Mouse (Mus musculus): Measurements from ENCODE around the gene Ranbp1. TPM values are rescaled to one million over a fixed set of nuclear protein-coding genes. Genes with fewer than 3 reads are reported as not detected.
"Not testable (repeated sequence)": the region's sequence is repeated elsewhere in the genome, so short reads cannot be mapped to it uniquely, and the experiment has no call there.

The Ranbp1 gene
- 536 and 556 TPM in 2 replicates for polyA plus RNA-seq (2015; fragmentation: Nextera tagmentation; extraction: Ambion mirVana)

DNA sequence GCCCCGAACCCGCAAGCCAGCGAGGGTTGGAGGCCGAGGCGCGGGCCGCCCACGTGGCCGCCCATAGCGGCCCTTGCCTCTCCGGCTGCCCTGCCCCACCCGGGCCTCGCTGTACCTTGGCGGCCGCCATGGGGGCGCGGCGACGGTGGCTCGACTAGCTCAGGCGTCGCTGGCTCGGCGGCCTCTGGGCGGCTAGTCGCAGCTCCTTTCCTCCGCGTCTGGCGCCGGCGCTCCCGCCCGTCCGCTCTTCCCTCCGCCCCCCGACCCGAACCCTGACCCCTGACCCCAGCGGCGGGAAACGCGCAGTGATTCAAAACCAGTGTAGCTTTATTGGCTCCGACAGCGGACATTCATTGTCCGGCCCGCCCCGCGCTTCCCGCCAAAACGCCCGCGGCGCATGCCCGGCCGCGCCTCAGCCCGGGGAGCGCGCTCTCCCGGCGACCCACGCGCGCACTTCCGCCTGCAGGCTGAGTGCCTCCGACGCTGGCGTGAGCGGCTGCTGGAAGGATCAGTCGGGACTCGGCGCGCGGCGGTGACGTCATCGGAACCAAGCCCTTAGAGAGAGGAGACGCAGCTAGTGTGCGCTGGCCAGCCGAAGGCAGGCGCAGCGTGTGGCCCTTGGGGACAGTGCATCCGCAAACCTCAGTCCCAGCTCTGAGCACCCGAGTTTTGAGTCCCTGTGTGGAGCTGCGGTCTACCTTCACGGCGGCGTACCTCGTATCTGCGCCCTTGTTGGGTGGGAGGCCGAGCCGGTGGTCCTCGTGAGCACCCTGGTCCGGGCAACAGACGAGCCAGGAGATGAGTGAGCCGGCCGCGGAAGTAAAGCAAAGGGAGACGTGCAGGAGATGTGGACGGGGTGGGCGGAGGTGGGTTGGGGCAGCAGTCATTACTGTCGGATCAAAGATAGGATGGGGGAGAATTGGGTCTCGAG lies at the start of gene Ranbp1, which contains the start of gene Trmt2a:
Ranbp1 (minus strand) TSS at position 300 of the 931 bp plus-strand sequence.
Trmt2a (plus strand) TSS at position 247 of the 931 bp plus-strand sequence.
- WGBS, result under 1% methylated on average over 101 of the region's 102 CpGs
- Histone ChIP-seq H3K4me2 (peak within 1 kb of the TSS; percentile 88), H3K4me3 (replicated peaks) (peak within 1 kb of the TSS; percentile 93), H3K9ac (peak within 1 kb of the TSS; percentile 88), H3K4me1 (peaks cover 33% of the 10 kb centered on the region), H3K27ac (peak within 1 kb of the TSS; percentile 96), H3K9me3 (no peaks in the 10 kb centered on the region), H3K36me3 (peaks cover 51% of the 10 kb centered on the region), H3K27me3 (replicated peaks) (no peaks in the 10 kb centered on the region)
- ATAC-seq (ENCODE audit: insufficient read depth, low FRiP score, low read depth), result peak; percentile 96

DNA sequence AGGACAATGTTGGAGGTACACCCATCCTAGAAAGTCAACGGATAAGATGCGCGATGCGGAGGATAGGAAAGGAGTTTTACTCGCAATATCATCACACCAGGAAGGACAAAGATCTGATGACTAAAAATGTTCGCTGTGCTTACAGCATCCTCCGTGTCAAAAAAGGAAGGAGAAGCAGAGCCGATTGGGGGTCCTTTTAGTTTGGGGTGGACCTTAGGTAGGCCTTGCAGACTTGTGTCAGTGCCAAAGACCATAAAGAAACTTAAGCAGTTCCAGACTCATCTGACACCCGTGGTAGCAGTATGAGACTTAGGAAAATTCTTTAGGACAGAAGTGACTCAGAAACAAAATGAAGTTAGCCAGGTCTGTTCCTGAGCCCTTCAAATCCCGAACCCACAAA lies 41.1 kb upstream of the Ranbp1 start:
- WGBS, result 2% methylated on average over 10 of the region's 10 CpGs
- peaks cover 13% of the 10 kb centered on the region for H3K36me3 ChIP-seq
- H3K4me1 ChIP-seq, result peaks cover 18% of the 10 kb centered on the region
- peak overlapping the region; percentile 94 for H3K4me3 ChIP-seq (replicated peaks)
- H3K4me2 ChIP-seq, result peak overlapping the region; percentile 49
- ATAC-seq (ENCODE audit: insufficient read depth, low FRiP score, low read depth); H3K9me3 ChIP-seq; H3K9ac ChIP-seq; H3K27me3 ChIP-seq (replicated peaks): not testable (repeated sequence)
- peak overlapping the region; percentile 61 for H3K27ac ChIP-seq

GRCm38 (mm10) chr16:18289067-18289588 lies 40.6 kb upstream of the Ranbp1 start, which contains the start of gene Dgcr8:
Dgcr8 (minus strand) TSS chr16:18289246.
- no peaks in the 10 kb centered on the region for H3K9me3 ChIP-seq
- H3K4me1 ChIP-seq, result peaks cover 18% of the 10 kb centered on the region
- H3K36me3 ChIP-seq, result peaks cover 17% of the 10 kb centered on the region
- peak within 1 kb of the TSS; percentile 97 for H3K9ac ChIP-seq
- H3K27me3 ChIP-seq (replicated peaks), result no peaks in the 10 kb centered on the region
- peak within 1 kb of the TSS; percentile 92 for H3K27ac ChIP-seq
- WGBS, result under 1% methylated on average over 56 of the region's 71 CpGs
- H3K4me2 ChIP-seq, result peak within 1 kb of the TSS; percentile 77
- ATAC-seq (ENCODE audit: insufficient read depth, low FRiP score, low read depth), result peak; percentile 99
- H3K4me3 ChIP-seq (replicated peaks), result peak within 1 kb of the TSS; percentile 94

DNA sequence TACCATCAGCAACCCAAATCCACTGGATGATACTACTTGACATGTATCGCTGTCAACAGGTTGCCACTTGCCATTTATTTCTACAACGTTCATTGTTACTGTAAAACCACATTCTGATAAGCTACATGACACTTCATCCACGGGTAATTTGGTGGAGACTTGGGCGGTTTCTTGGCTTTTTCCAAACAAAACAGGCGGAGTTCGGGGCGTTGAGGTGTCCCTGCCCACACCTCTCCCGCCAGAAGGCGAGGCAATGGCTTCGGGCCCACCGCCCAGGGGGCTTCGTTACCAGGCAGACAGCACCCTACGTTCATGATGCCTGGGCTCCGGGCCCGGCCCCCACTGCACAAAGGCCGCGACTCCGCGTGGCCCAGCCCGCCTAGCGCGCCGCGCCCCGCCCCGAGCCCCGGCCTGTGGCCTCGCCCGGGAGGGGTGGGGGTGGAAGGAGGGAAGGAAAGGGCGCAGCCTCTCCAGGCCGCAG lies 40.1 kb upstream of the Ranbp1 start:
- H3K4me1 ChIP-seq, result peaks cover 18% of the 10 kb centered on the region
- peak overlapping the region; percentile 92 for H3K27ac ChIP-seq
- ATAC-seq (ENCODE audit: insufficient read depth, low FRiP score, low read depth), result peak; percentile 92
- H3K4me2 ChIP-seq, result peak overlapping the region; percentile 77
- H3K36me3 ChIP-seq, result peaks cover 22% of the 10 kb centered on the region
- no peaks in the 10 kb centered on the region for H3K9me3 ChIP-seq
- H3K4me3 ChIP-seq (replicated peaks), result peak overlapping the region; percentile 94
- peak overlapping the region; percentile 97 for H3K9ac ChIP-seq
- WGBS, result under 1% methylated on average over 29 of the region's 31 CpGs
- H3K27me3 ChIP-seq (replicated peaks), result no peaks in the 10 kb centered on the region

- WGBS, result 0% methylated on average over 4 of the region's 4 CpGs
- H3K27ac ChIP-seq, result peak overlapping the region; percentile 92; the same call in 1 of the 2 replicates
Observed at GRCm38 (mm10) chr16:18288166-18288565, 39.6 kb upstream of the Ranbp1 start.

DNA sequence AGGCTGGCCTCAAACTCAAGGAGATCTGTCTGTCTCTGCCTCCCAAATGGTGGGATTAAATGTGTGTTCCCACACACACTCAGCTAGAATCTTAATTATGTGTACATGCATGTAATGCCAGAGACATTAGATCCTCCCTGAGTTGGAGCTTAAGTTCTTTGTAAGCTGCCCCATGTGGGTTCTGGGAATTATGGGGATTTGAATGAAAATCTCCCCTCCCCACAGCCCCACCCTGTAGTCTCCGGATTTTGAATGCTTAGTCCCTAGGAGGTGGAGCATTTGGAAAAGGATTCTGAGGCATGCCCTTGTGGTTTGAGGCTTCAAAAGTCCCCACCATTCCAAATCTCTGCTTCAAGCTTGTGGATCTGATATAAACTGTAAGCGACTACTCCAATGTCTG lies 26.6 kb upstream of the Ranbp1 start:
- Histone ChIP-seq H3K4me3 (replicated peaks) (no peak overlapping the region), H3K9ac (no peak overlapping the region), H3K27me3 (replicated peaks) (no peaks in the 10 kb centered on the region), H3K9me3 (no peaks in the 10 kb centered on the region), H3K4me1 (no peaks in the 10 kb centered on the region), H3K4me2 (no peak overlapping the region), H3K36me3 (peaks cover 74% of the 10 kb centered on the region), H3K27ac (no peak overlapping the region)
- 82% methylated on average over 2 of the region's 2 CpGs for WGBS
- no peak for ATAC-seq (ENCODE audit: insufficient read depth, low FRiP score, low read depth)

More at GRCm38 (mm10) chr16:18288166-18288565, 39.6 kb upstream of the Ranbp1 start:
- Histone ChIP-seq H3K36me3 (peaks cover 26% of the 10 kb centered on the region), H3K4me2 (peak overlapping the region; percentile 77), H3K4me1 (peaks cover 18% of the 10 kb centered on the region), H3K4me3 (replicated peaks) (peak overlapping the region; percentile 94), H3K9ac (peak overlapping the region; percentile 97), H3K27me3 (replicated peaks) (no peaks in the 10 kb centered on the region), H3K9me3 (no peaks in the 10 kb centered on the region)
- ATAC-seq (ENCODE audit: insufficient read depth, low FRiP score, low read depth), result no peak

DNA sequence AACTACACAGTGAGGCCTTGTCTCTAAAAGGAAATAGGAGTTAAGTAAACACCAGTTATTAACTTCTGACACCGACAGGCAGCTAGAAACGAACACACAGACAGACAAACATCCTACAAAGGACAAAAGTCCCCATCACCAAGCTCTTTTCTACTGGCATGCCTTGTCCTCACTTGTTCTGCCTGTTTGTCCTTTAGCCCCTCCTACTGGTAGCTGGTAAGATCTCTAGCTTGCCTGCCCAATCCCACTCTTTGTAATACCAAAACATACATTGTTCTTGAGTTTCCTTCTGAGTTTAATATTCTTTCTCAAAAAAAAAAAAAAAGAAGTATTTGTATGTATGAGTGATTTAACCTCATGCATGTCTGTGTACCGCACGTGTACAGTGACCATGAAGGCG lies 19.6 kb upstream of the Ranbp1 start:
- 81% methylated on average over 5 of the region's 5 CpGs for WGBS
- H3K4me1 ChIP-seq, result no peaks in the 10 kb centered on the region

DNA sequence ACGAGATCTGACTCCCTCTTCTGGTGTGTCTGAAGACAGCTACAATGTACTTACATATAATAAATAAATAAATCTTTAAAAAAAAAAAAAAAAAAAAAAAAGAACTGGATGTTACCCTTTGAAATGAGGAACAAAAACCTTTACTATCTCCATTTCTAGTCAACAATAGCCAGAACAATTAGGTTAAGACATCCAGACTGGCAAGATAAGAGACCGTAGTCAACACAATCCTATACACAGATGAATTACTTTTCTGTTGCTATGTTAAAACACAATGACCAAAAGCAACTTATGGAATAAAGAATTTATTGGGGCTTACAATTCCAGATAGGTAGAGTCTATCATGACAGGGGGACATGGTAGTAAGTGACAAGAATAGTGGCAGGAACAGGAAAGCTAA lies 16.5 kb upstream of the Ranbp1 start:
- Histone ChIP-seq H3K36me3 (peaks cover 43% of the 10 kb centered on the region), H3K4me3 (replicated peaks) (no peak overlapping the region), H3K9me3 (no peaks in the 10 kb centered on the region), H3K27ac (no peak overlapping the region), H3K27me3 (replicated peaks) (no peaks in the 10 kb centered on the region), H3K4me1 (no peaks in the 10 kb centered on the region), H3K4me2 (no peak overlapping the region), H3K9ac (no peak overlapping the region)
- no peak for ATAC-seq (ENCODE audit: insufficient read depth, low FRiP score, low read depth)
- WGBS, result 72% methylated on average over 2 of the region's 2 CpGs

More for the DNA sequence above, 19.6 kb upstream of the Ranbp1 start:
- no peak for ATAC-seq (ENCODE audit: insufficient read depth, low FRiP score, low read depth)
- no peaks in the 10 kb centered on the region for H3K27me3 ChIP-seq (replicated peaks)
- no peaks in the 10 kb centered on the region for H3K9me3 ChIP-seq
- H3K36me3 ChIP-seq, result peaks cover 48% of the 10 kb centered on the region
- no peak overlapping the region for H3K9ac ChIP-seq
- no peak overlapping the region for H3K4me2 ChIP-seq
- no peak overlapping the region for H3K27ac ChIP-seq
- no peak overlapping the region for H3K4me3 ChIP-seq (replicated peaks)

- Histone ChIP-seq H3K9me3 (no peaks in the 10 kb centered on the region), H3K9ac (no peak within 1 kb of the TSS), H3K36me3 (peaks cover 64% of the 10 kb centered on the region), H3K4me3 (replicated peaks) (no peak within 1 kb of the TSS), H3K4me2 (no peak within 1 kb of the TSS), H3K27me3 (replicated peaks) (no peaks in the 10 kb centered on the region), H3K4me1 (no peaks in the 10 kb centered on the region), H3K27ac (no peak within 1 kb of the TSS)
- no peak for ATAC-seq (ENCODE audit: insufficient read depth, low FRiP score, low read depth)
- 95% methylated on average over 2 of the region's 2 CpGs for WGBS
Observed at GRCm38 (mm10) chr16:18258221-18258620, 9.7 kb upstream of the Ranbp1 start, which contains the start of gene Gm49776. Gm49776 (minus strand) TSS chr16:18258321.

DNA sequence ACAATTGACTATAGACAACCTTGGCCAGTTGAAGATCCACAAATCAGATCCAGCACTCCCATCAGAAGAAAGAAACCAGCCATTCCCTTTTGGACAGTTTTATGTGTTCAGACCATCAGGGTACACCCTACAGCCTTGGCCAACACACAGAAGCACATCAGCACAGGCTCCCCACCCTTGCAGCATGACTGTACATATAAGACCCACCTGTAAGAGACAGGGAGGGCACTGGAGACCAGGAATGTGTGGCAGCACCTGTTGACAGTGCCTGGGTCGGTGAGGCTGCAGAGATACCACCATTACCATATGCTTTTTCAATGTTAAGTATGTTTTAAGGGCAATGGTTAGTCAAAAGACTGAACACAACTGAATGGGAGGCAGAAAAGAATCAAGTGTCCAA lies 5.3 kb upstream of the Ranbp1 start:
- peaks cover 55% of the 10 kb centered on the region for H3K36me3 ChIP-seq
- H3K9ac ChIP-seq, result no peak overlapping the region
- H3K4me3 ChIP-seq (replicated peaks), result no peak overlapping the region
- no peak for ATAC-seq (ENCODE audit: insufficient read depth, low FRiP score, low read depth)
- no peaks in the 10 kb centered on the region for H3K9me3 ChIP-seq
- H3K4me1 ChIP-seq, result peaks cover 24% of the 10 kb centered on the region
- WGBS, result 76% methylated on average over 1 of the region's 1 CpGs
- H3K27me3 ChIP-seq (replicated peaks), result no peaks in the 10 kb centered on the region
- no peak overlapping the region for H3K27ac ChIP-seq
- no peak overlapping the region for H3K4me2 ChIP-seq

DNA sequence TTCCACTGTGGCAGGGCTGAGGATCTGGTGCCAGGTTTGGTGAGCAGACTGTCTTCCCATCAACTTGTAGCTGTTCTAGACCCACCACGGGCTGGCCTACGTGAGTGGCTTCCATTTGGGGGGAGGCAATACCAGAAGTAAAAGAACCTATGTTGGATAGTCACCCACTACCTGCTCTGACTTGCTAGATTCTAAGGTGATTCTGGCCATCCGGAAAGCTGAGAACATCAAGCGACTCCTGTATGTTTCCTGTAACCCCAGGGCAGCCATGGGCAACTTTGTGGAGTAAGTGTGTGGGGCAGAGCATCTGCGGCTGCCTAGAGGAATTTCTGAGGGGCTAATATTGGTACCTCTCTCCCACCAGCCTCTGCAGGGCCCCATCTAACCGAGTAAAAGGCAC lies 4.2 kb upstream of the Ranbp1 start:
- H3K9me3 ChIP-seq, result no peaks in the 10 kb centered on the region
- no peak overlapping the region for H3K27ac ChIP-seq
- H3K27me3 ChIP-seq (replicated peaks), result no peaks in the 10 kb centered on the region
- H3K4me2 ChIP-seq, result no peak overlapping the region
- no peak for ATAC-seq (ENCODE audit: insufficient read depth, low FRiP score, low read depth)
- peaks cover 24% of the 10 kb centered on the region for H3K4me1 ChIP-seq
- H3K9ac ChIP-seq, result no peak overlapping the region
- 80% methylated on average over 6 of the region's 6 CpGs for WGBS
- H3K4me3 ChIP-seq (replicated peaks), result no peak overlapping the region
- H3K36me3 ChIP-seq, result peaks cover 46% of the 10 kb centered on the region

All from stomach, embryonic 15.5 days (tissue).